Mouse (Mus musculus): ENCODE measurements around the gene Il1a. TPM values are rescaled to one million over a fixed set of nuclear protein-coding genes. Genes with fewer than 3 reads are reported as not detected.

Gene Il1a
- 0.07 and 0.15 TPM in 2 replicates for polyA plus RNA-seq (2012; rRNA removed)

GRCm38 (mm10) chr2:129309836-129310235, at the start of gene Il1a:
Gene Il1a, minus strand, starts transcription at chr2:129309972.

GRCm38 (mm10) chr2:129296671-129297588, 12.8 kb downstream of the Il1a start, which contains the start of gene Ckap2l:
Gene Ckap2l, minus strand, starts transcription at chr2:129297212.

Other genes starting within 250 kb of the Il1a start
- 12.0 and 15.9 TPM in 2 replicates for gene Ttl, start 244.0 kb downstream of the Il1a start, polyA plus RNA-seq (2012; rRNA removed)
- gene Polr1b, start 209.0 kb downstream of the Il1a start, polyA plus RNA-seq (2012; rRNA removed) = 33.5 and 36.6 TPM in 2 replicates
- 21.9 and 26.7 TPM in 2 replicates for gene Chchd5, start 180.3 kb downstream of the Il1a start, polyA plus RNA-seq (2012; rRNA removed)
- 82.3 and 105 TPM in 2 replicates for gene Slc20a1, start 111.2 kb downstream of the Il1a start, polyA plus RNA-seq (2012; rRNA removed)
- gene Ckap2l, start 12.8 kb downstream of the Il1a start, polyA plus RNA-seq (2012; rRNA removed) = 15.4 and 24.7 TPM in 2 replicates
- 0.04 and 0.06 TPM in 2 replicates for gene Il1b, start 61.2 kb upstream of the Il1a start, polyA plus RNA-seq (2012; rRNA removed)
- gene F830045P16Rik, start 226.6 kb upstream of the Il1a start, polyA plus RNA-seq (2012; rRNA removed) = not detected in 2 replicates